Mouse (Mus musculus) B cell, adult 2 months (primary cell): Measurements from ENCODE around the gene Cwc27.

ENCODE experiments used
- DNase-seq, 2 experiments: peaks; one replicate each; pipeline ENCODE4 v3.0.0; 2022

The Cwc27 gene

DNA sequence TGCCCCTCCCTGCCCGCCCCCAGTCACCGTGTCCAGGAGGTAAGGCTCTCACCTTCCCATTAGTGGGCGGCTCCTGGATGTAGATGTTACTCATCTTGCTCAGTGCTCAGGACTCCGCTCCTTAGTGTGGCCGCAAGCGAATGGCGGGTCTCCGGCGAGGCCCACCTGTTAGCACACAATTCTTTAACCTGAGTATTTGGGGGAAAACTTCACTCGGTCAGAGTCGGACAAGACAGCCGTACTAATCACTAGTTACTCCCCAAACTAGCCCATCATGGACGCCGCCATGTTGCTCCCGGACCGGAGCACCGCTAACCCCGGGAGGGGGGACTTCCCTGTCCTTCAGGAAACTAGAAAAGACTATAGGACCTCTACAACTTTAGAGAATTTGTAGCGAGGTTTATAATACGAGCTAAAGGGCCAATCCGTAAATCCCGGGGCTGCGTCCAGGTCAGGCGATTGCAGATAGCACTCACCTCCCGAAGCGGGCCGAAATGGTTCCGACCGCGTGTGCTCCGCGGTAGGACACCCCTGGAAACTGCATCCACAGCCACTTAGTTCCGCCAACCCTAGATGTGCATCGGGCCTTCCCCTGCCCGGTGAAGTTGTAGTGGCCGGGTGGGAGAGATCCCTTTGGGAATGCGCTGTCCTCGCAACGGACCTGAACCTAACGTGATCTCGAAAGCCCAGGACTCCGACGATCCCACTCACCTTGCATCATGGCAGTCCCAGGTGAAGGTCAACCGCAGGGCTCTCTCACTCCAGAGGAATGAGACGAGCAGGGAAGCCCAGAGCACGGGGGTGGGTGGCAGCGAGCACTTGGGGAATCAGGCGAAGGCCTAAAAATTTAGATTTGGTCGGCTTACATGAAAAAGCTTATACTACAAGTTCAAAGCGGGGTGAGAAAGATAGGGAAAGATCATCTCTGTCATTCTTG lies at the start of gene Cwc27:
Gene Cwc27, minus strand, starts transcription at position 508 of the 937 bp plus-strand sequence.
- DNase-seq, result peak; percentile 89 to 91

DNA sequence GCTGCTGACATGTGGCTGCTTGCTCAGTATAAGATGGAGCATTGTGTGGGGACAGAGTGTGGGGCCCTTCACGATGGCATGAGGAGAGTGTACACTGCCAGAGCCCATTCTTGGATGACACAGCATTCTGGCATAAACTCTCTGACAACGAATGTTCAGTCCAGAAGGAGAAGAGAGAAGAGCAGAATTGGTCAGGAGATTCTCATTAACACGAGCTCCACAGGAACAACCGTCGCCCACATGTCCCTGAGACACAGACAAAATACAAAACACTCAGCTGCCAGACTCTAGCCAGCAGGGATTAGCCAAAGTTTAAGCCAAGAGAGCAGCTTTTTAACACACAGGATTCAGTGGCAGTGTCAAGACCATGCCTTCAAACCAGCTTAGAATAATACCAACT lies 49.8 kb upstream of the Cwc27 start:
- no peak for DNase-seq

DNA sequence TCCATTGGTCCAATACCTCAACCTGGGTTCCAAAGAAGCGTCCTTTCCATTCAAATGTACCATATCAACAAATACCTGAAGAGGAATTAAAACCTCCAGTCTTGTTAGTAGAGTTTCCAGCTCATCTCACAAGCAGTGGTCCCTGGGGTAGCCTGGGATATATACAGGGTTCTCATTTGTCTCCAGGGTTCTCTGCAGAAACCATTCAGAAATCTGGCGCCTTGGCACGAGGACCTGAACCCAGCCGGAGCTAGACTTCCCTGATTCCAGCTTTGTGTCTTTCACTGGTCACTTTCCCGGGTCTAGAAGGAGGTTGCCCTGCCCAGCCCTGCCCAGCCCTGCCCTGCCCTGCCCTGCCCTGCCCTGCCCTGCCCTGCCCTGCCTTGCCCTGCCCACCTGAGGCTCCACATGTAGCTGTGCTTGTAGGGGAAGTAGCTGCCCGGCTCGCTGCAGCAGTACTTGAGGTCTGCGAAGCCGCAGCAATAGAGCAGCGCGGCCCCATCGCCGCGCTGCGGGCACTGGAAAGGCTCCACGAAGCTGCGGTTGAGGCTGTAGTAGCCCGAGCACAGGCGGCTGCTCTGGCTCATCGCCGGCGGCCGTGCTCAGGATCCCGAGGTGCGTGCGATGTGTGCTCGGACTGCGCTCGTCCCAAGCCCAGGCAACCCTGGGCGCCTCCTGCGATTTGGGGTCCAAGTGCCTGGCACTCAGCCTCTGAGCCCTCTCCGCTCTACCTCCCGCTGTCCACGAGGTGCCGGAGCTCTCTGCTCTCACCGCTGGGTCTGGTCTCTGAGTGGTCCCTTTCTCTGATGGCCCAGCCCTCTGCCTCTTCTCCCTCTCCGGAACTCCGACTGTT lies 46.4 kb upstream of the Cwc27 start, which contains the start of gene Shisal2b:
Gene Shisal2b, minus strand, starts transcription at position 767 of the 853 bp plus-strand sequence.
- peak; percentile 9 to 17 for DNase-seq

DNA sequence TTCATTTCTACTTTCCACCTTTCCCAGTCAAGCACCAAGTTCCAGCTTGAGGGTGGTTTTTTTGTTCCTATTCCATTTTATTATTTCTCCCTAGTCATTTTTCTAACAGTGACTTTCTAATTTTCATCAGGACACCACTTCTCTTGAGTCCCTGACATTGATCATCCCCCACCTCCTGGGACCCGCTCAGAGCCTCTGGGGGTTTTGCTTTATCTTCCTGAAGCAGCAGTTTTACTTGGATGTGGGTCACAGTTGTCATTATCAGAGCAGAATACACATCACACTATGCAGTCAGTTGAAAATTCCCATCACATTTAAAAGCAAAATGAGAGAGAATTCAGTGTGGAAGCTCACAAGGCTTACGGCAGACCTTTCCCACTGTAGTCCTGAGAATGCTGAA lies 36.7 kb upstream of the Cwc27 start:
- no peak for DNase-seq

DNA sequence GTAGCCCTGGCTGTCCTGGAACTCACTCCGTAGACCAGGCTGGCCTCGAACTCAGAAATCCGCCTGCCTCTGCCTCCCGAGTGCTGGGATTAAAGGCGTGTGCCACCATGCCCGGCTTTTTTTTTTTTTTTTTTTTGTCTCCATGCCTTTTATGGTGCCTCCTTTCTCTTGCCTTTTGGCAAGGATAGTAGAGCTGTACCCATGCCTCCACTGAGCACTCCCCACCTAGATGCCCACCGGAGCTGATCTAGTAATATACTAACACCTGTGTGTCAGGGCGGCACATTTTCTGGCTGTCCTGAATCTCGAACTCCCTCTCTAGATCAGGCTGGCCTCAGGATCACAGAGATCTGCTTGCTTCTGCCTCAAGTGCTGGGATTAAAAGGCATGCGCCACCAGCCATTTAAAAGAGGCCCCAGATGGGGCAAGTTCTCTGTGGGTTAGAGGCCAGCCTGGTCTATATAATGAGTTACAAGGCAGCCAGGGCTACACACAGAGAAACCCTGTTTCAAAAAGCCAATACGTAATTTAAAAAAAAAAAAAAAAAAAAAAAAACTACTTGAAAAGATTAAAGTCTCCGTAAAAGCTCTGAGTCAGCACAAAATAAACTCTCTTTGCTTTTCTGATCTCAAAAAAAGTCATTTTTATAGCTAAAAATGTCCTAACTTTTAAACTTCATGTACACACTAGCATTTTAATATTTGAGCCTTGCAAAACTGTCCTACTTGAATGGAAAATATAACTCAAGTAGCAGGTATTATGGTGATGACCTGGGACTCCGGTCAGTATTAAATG lies 26.6 kb upstream of the Cwc27 start:
- DNase-seq, result no peak

DNA sequence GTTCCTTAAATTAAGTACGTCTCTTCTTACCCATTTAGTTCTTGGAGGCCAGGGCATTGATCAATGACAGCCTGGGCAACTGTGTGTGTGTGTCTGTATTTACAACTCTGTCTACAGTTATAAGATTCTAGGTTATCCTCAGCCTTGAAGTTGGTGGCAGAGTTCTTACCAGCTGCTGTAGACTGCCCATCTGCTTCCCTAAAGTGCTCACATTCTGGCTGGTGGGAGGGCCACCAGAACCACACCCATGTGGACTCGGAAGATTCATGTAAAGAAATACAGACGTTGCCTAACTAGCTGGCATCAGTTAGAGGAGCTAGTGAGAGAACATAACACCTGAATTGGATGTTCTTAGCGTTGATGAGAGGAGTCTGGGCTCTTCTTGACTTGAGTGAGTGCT lies 25.0 kb upstream of the Cwc27 start:
- no peak for DNase-seq

DNA sequence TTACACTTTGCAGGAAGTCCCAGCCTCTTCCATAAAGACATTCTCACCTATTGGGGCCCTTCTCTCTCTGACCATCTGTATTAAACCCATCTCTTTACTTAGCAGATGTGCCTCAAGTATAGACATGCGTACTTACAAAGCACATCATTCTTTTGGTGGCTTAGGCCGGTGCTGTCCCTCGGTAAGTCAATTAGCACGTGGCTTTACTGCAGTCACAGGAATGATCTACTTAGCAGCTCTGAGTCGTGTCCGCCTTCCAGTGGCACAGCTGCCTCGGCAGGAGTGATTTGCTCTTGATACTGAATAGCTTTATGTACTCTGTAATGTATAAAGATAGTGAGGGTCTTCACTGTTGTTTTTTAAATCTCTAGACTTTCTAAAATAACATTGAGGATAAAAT lies 20.7 kb upstream of the Cwc27 start:
- DNase-seq, result no peak

DNA sequence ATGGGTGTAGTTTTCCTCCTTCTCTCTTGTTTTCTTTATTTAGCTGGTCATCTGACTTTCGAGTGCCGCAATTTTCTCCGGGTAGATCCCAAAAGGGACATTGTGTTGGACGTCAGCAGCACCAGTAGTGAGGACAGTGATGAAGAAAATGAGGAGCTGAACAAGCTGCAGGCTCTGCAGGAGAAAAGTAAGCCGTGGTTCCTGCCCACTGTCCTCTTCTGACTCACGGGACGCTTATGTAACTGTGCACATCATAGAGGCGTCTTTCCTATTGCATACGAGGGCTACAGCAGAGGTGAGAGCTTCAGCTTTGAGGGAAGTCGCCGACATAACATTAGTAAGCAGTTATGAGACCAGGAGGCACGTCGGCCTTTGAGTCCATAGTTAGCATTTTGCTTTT lies 15.9 kb upstream of the Cwc27 start:
- no peak for DNase-seq

DNA sequence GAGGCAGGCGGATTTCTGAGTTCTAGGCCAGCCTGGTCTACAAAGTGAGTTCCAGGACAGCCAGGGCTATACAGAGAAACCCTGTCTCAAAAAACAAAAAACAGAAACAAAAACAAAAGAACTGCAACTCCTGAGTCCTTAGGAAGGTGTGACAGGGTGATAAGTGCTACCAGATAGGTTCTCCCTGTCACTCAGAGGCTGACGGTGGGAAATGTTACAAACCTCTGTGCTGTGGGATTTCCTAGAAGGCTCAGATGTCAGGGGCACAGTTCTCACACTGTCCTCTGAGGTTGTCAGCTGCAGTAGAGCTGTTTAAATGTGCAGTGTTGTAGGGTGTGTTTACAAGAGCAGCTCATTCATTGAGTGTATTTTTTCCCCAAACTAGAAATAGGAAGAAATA lies 8.5 kb upstream of the Cwc27 start:
- DNase-seq, result no peak

DNA sequence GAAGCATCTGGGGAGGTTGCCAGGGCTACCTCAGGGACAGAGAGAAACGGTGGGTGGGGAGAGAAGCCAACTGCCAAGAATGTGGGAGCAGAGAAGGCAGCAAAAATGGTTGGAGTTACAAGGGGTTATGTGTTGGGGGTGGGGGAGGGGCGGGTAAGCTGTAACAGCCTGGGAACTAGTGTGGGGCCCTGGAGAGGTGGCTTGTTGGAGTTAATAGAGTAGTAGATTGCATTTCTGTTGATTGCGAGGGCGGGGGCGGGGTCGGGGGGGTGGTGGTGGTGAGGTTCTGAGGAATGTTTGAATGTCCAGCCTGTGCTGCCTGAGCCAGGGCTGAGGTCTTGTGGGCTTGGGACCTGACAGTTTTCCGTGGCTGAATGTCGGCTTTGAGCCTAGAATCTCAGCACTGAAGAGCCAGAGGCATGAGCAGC lies 5.5 kb upstream of the Cwc27 start:
- no peak for DNase-seq

DNA sequence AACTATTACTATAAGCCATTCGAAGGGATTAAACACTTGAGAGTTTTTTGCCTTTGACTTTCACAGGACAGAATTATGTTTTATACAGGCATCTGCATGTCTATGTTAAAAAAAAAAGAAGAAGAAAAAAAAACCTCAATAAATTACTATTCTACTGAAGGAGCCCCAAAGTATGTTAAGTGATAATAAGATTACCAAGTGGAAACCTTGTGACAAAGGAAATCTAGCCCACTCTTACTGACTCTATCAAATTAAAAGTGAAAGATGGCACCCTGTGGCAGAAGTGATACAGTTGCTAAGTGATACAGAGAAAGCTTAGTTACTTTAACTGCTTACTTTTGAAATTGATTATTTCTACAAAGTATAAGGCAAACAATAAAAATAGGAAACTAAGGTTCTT lies 5.0 kb upstream of the Cwc27 start:
- no peak for DNase-seq

DNA sequence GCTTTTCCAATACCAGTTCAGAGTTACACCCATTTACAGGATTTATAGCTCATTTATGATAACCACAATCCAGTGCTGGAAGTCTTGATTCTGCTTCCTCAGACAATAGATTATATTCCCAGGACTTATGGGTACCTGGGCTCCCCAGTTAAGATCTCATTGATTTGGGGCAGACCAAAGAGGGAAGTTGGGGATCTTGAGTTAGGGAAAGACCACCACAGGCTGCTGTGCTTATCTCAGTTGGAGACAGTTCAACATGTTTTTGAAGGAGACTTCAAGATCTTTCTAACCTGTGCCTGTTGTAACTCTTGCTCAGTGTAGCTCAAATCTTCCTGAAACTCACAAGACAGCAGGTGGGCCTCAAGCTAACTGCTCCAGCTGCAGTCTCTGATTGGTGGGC lies 4.2 kb upstream of the Cwc27 start:
- DNase-seq, result no peak

DNA sequence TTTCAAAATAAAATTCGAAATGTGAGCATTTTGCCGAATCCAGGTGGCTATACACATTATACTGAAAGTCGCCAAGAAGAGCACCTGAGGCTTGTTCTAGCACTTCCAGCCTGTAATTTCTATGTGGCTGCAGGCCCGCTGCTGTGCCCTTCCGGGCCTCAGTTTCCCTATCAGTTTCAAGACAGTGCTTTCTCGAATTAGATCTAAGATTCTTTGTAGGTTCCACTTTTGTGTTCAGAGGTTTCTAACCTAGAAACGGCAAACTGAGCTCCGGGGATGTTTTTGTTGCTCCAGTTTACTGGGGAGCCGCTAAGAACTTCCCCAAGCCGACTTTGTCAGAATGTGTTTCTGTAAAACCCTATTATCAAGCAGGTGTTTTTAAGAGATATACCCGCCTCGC lies 754 bp upstream of the Cwc27 start:
- DNase-seq, result peak; percentile 21 to 39

DNA sequence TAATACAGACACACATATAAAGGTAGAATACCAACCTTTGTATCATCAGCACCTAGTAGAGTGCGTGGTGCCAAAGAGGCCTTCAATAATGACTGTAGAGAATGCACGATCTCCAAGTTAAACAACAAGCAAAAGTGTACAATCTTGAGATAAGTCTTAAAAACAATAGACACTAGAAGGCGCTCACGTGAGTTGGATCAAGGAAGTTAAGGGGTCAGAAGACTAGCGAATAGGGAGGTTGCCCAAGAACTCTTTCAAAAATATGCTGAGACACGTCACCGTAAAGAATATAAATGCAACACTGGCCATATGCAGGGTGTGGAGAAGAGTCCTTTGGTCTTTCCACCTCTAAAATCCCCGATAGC lies 690 bp downstream of the Cwc27 start:
- no peak for DNase-seq

DNA sequence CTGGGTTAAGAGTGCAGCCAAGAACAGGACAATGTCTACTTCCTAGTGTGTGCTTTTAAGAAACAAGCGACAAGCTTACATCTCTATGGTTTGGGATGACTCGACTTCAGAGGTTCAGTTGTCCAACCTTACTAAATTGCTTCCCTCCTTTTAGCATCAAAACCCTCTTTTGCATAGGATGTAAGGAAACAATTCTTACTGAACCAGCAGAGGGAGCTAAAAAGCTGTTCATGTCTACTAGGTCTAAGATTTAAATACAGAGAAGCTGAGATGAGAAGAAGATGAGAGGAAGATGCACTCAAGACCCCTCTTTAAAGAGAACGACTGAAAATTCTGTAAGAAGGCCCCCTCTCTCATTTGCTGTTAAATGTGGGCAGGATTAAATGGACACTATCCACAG lies 11.3 kb downstream of the Cwc27 start:
- DNase-seq, result no peak

DNA sequence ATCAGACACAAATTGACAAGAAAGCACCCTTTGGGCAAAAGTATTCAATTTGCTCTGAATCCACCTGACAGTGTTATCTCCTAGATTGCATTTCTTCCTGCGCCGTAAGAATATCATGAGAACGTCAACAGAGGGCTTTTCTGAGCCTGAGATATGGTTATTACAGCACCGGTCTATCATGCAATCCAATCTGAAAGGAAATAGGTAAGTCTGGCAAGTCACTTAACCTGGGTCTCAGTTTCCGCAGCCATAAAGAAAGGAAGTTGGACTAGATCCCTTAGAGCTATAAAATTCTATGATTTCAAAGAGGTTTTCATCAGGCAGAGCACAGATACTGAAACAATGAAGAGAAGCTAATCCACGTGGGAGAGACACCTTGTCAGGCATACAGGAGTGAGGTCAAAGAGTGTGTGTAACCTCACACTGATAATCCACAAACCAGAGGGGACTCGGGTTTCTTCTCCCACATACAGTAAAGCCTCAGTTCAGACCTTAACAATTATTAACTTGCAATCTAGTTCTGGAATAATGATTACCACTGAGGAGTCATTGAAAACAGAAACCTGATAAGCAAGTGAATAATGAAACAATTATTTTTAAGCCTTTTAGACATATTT lies 17.3 kb downstream of the Cwc27 start:
- DNase-seq, result no peak

DNA sequence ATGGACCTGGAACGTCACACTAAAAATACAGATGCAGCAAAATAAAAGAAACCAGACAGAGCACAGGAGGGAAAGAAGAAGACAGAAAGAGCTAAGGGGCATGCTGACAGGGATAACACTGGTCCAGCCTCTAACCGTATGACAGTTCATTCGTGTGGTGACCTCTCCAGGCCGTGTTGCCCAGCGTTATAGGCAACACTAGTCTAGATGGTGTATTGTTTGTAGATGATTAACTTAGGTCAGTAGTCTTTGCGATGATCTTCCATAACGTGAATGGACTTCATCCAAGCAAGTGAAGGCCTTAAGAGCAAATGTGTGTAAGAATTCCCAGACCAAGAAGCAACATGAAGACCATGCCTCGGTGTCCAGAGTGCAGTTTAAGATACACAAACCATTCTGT lies 17.9 kb downstream of the Cwc27 start:
- no peak for DNase-seq

DNA sequence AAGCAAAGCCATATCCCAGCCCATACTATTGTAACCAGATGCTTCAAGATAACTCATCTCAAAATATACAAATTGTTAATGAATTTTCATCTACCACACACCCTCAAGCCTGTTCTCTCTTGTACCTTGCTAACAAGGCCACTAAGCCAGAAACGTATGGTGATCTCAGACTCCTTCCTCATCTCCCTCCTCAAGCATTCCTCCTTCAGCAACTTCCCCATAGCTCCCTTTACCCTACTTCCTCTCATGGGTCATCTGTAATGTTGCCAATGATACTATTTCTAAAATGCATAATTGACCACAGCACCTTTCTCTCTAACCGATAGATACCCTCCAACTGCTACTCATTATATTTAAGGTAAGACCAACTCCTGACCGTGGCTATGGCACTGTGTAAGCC lies 22.5 kb downstream of the Cwc27 start:
- no peak for DNase-seq

DNA sequence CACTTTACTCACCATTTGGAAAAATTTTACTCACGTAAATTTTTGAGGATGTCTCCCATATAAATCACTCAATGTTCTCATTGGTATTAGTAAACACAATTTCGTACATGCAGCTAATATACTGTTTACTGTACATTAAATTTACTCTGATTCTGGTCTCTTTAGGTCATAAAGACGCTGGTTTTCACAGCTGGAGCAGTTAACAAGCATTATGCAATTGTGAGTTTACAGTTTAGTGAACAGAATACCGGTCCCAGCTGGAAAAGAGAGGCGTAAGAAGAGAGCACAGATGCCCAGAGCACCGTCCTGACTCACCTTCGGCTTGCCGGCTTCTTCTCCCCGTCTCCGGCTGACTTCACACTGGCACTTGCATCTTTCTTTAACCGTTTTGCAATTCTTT lies 24.8 kb downstream of the Cwc27 start, which contains the start of gene Srek1ip1:
Gene Srek1ip1, plus strand, starts transcription at position 301 of the 400 bp plus-strand sequence.
- DNase-seq, result no peak

DNA sequence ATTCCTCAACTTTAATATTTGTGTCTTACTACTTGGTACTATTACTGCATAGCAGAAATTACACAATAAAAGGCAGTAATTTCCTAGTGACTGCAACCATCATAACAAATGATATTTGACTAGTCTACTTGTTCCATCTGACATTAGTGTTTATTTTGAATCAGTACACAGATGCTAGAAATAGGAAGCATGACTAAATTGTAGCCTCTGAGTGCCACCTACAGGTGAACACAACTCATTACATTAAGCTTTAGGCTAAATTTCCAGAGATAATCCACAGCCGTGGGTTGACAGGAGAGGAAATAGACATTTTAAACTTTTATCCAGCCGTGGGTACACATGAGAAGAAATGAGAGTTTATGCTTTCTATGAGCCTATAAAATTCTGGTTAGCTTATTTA lies 27.3 kb downstream of the Cwc27 start:
- DNase-seq, result peak; percentile 53 to 54

DNA sequence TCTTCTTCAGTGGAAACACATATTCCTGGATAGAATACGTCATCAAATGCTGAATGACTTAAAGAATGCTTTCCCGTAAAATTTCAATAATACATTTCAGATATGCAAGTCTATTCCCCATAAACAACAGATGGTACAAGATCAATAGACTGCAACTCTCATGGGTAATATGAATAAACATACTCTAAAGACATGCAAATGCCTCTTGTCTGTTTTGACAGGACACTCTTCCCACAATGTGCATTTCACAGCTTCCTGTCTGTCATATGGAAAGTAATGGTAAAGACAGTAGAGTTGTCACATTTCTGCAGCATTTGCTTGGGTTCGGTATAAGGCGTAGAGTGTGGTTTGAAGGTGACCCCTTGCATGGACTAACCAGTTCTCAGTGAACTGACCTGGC lies 29.7 kb downstream of the Cwc27 start:
- DNase-seq, result no peak

DNA sequence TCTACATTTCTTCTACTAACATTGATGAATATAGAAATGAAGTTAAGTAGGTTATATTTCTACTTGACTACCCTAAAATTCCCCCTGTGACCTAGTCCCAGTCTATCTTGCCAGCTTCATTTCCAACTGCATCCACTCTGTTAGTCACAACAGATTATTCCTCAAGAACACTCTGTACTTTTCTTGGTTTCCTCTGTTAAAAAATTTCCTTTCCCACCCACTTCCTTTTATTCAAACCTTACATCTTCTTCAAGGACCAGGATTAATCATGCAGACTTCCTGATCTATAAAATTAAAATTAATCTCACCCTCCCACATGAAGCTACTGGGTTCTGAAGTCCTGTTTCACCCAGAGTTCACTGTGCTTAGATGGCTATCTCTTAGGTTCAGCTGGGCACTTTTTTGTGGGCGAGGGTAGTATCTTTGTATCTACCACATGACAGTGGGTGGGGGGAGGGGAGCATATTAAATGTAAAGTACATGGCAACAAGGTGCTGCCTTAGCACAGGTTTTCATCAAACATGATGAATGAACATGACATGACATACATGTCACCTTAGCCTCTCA lies 37.8 kb downstream of the Cwc27 start:
- DNase-seq, result no peak
